Mouse (Mus musculus) cortical plate, adult 2 months (tissue): ENCODE measurements around the gene Ptch2.

ENCODE experiments used
- CTCF ChIP-seq: fragments of 200-500 bp; IDR thresholded peaks from 2 replicates; pipeline ENCODE4 v1.5.1; 2011; ENCODE audit warnings: mild to moderate bottlenecking, control low read depth, low read length; ENCODE audit not compliant: insufficient read depth; ENCODE audit errors: extremely low read depth
- POLR2A ChIP-seq: fragments of 200-500 bp; IDR thresholded peaks from 2 replicates; pipeline ENCODE4 v1.6.1; 2011; ENCODE audit warnings: mild to moderate bottlenecking, low read length, control low read depth; ENCODE audit not compliant: insufficient read depth; ENCODE audit errors: extremely low read depth

DNA sequence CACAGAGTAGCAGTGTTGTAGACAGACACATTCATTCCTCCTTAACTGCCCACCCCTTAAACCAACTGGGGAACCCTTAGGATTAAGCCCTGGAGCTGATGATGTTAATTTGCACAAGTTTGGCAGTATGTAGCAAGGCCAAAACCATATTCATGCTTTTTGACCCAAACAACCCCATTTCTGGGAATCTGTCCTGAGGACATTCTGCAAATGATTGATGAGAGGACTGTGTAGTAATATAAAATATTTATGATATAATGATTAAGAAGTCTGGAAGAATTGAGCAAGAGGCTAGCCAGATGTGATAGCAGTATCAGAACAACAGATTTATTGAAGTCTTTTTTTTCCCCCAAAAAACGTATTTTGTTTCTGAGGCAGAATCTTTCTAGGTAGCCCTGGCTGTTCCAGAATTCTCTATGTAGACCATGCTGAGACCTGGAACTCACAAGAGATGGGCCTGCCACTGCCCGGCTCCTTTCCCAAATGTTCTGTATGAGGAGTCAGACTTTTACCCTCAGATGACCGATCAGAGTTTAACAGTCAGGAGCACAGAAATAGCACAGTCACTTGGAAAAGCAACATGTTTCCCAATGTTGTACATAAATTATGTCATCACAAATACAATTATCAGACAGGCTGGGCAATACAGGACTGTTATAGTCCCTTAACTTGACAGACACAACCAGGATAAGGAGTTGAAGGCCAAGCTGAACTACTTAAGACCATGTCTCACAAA, 1.1 kb upstream of the Ptch2 start:
- TF ChIP-seq CTCF, result no peak
- TF ChIP-seq POLR2A, result no peak
